Mouse (Mus musculus): ENCODE results near the gene 1600002K03Rik. TPM values are rescaled to one million over a fixed set of nuclear protein-coding genes. Genes with fewer than 3 reads are reported as not detected.

Gene 1600002K03Rik
- polyA plus RNA-seq, 1 experiment from 2014 or later = 16.3 TPM

- H3K9ac ChIP-seq = no peak overlapping the region
- no peak overlapping the region for H3K4me3 ChIP-seq
- no peak overlapping the region for H3K27ac ChIP-seq (replicated peaks)
- WGBS = 87% methylated on average over 10 of the region's 10 CpGs
- H3K9me3 ChIP-seq = no peaks in the 10 kb centered on the region
- peaks cover 37% of the 10 kb centered on the region for H3K4me1 ChIP-seq (replicated peaks)
- ATAC-seq (ENCODE audit: low read depth) = no peak
- H3K4me2 ChIP-seq = no peak overlapping the region
- H3K36me3 ChIP-seq = peaks cover 35% of the 10 kb centered on the region
- H3K27me3 ChIP-seq = no peaks in the 10 kb centered on the region; the same call in none of the 2 replicates
Measured at GRCm38 (mm10) chr10:80187739-80188138, 15.0 kb downstream of the 1600002K03Rik start.

GRCm38 (mm10) chr10:80188453-80189024, 15.8 kb downstream of the 1600002K03Rik start:
- no peak for ATAC-seq (ENCODE audit: low read depth)
- WGBS = 73% methylated on average over 15 of the region's 15 CpGs
- H3K4me2 ChIP-seq = no peak overlapping the region
- H3K9me3 ChIP-seq = no peaks in the 10 kb centered on the region
- H3K9ac ChIP-seq = 0 out of 2 replicates have a peak overlapping the region, but pooled peaks have one; percentile 23
- H3K27ac ChIP-seq (replicated peaks) = no peak overlapping the region
- no peak overlapping the region for H3K4me3 ChIP-seq
- H3K36me3 ChIP-seq = peaks cover 31% of the 10 kb centered on the region
- peaks cover 37% of the 10 kb centered on the region for H3K4me1 ChIP-seq (replicated peaks)
- H3K27me3 ChIP-seq = no peaks in the 10 kb centered on the region; the same call in none of the 2 replicates

GRCm38 (mm10) chr10:80189999-80190398, 17.3 kb downstream of the 1600002K03Rik start:
- Histone ChIP-seq H3K27me3 (no peaks in the 10 kb centered on the region; the same call in none of the 2 replicates), H3K4me2 (peak overlapping the region; percentile 65), H3K9ac (peak overlapping the region; percentile 78), H3K36me3 (peaks cover 27% of the 10 kb centered on the region), H3K27ac (replicated peaks) (peak overlapping the region; percentile 82), H3K4me1 (replicated peaks) (peaks cover 40% of the 10 kb centered on the region), H3K4me3 (peak overlapping the region; percentile 41), H3K9me3 (no peaks in the 10 kb centered on the region)
- ATAC-seq (ENCODE audit: low read depth) = peak; percentile 10; the same call in 1 of the 2 replicates
- 1% methylated on average over 21 of the region's 21 CpGs for WGBS

- under 1% methylated on average over 47 of the region's 48 CpGs for WGBS
- no peaks in the 10 kb centered on the region for H3K9me3 ChIP-seq
- peak; percentile 41 for ATAC-seq (ENCODE audit: low read depth)
Measured at GRCm38 (mm10) chr10:80190491-80191051, 17.8 kb downstream of the 1600002K03Rik start.

GRCm38 (mm10) chr10:80193976-80194375, 21.2 kb downstream of the 1600002K03Rik start:
- no peak for ATAC-seq (ENCODE audit: low read depth)
- Histone ChIP-seq H3K9me3 (no peaks in the 10 kb centered on the region), H3K4me3 (no peak overlapping the region), H3K27me3 (no peaks in the 10 kb centered on the region; the same call in 1 of the 2 replicates), H3K27ac (replicated peaks) (no peak overlapping the region), H3K36me3 (peaks cover 3% of the 10 kb centered on the region), H3K4me1 (replicated peaks) (peaks cover 25% of the 10 kb centered on the region), H3K9ac (0 out of 2 replicates have a peak overlapping the region, but pooled peaks have one; percentile 26), H3K4me2 (no peak overlapping the region)
- 71% methylated on average over 6 of the region's 6 CpGs for WGBS

More at GRCm38 (mm10) chr10:80190491-80191051, 17.8 kb downstream of the 1600002K03Rik start:
- Histone ChIP-seq H3K9ac (peak overlapping the region; percentile 78), H3K4me2 (peak overlapping the region; percentile 65), H3K36me3 (peaks cover 27% of the 10 kb centered on the region), H3K4me3 (peak overlapping the region; percentile 41), H3K27me3 (no peaks in the 10 kb centered on the region; the same call in none of the 2 replicates), H3K27ac (replicated peaks) (peak overlapping the region; percentile 82), H3K4me1 (replicated peaks) (peaks cover 34% of the 10 kb centered on the region)

GRCm38 (mm10) chr10:80194441-80194840, 21.7 kb downstream of the 1600002K03Rik start:
- no peak overlapping the region for H3K27ac ChIP-seq (replicated peaks)
- no peaks in the 10 kb centered on the region; the same call in 1 of the 2 replicates for H3K27me3 ChIP-seq
- no peaks in the 10 kb centered on the region for H3K9me3 ChIP-seq
- no peaks in the 10 kb centered on the region for H3K36me3 ChIP-seq
- no peak for ATAC-seq (ENCODE audit: low read depth)
- H3K4me1 ChIP-seq (replicated peaks) = peaks cover 21% of the 10 kb centered on the region
- WGBS = 52% methylated on average over 8 of the region's 8 CpGs
- no peak overlapping the region for H3K4me2 ChIP-seq
- no peak overlapping the region for H3K4me3 ChIP-seq
- 0 out of 2 replicates have a peak overlapping the region, but pooled peaks have one; percentile 26 for H3K9ac ChIP-seq

- no peak overlapping the region for H3K27ac ChIP-seq (replicated peaks)
- H3K9me3 ChIP-seq = no peaks in the 10 kb centered on the region
- no peak overlapping the region for H3K4me2 ChIP-seq
- H3K9ac ChIP-seq = no peak overlapping the region
- ATAC-seq (ENCODE audit: low read depth) = no peak
- peaks cover 9% of the 10 kb centered on the region for H3K4me1 ChIP-seq (replicated peaks)
- 89% methylated on average over 1 of the region's 1 CpGs for WGBS
- no peaks in the 10 kb centered on the region; the same call in 1 of the 2 replicates for H3K27me3 ChIP-seq
- no peak overlapping the region for H3K4me3 ChIP-seq
- H3K36me3 ChIP-seq = no peaks in the 10 kb centered on the region
Measured at GRCm38 (mm10) chr10:80196167-80196566, 23.4 kb downstream of the 1600002K03Rik start.

- ATAC-seq (ENCODE audit: low read depth) = no peak
- Histone ChIP-seq H3K9me3 (no peaks in the 10 kb centered on the region), H3K27me3 (no peaks in the 10 kb centered on the region; the same call in 1 of the 2 replicates), H3K4me1 (replicated peaks) (peaks cover 9% of the 10 kb centered on the region), H3K36me3 (no peaks in the 10 kb centered on the region), H3K4me2 (no peak overlapping the region), H3K9ac (no peak overlapping the region), H3K27ac (replicated peaks) (no peak overlapping the region), H3K4me3 (no peak overlapping the region)
- 68% methylated on average over 33 of the region's 33 CpGs for WGBS
Measured at GRCm38 (mm10) chr10:80196778-80197581, 24.2 kb downstream of the 1600002K03Rik start.

GRCm38 (mm10) chr10:80199440-80200008, 26.8 kb downstream of the 1600002K03Rik start:
- no peak overlapping the region for H3K9ac ChIP-seq
- no peaks in the 10 kb centered on the region for H3K36me3 ChIP-seq
- WGBS = 50% methylated on average over 3 of the region's 3 CpGs
- ATAC-seq (ENCODE audit: low read depth) = peak; percentile 75
- H3K27ac ChIP-seq (replicated peaks) = no peak overlapping the region
- H3K27me3 ChIP-seq = no peaks in the 10 kb centered on the region
- no peaks in the 10 kb centered on the region for H3K9me3 ChIP-seq
- peaks cover 14% of the 10 kb centered on the region for H3K4me1 ChIP-seq (replicated peaks)
- H3K4me2 ChIP-seq = no peak overlapping the region
- H3K4me3 ChIP-seq = no peak overlapping the region

GRCm38 (mm10) chr10:80200485-80200884, 27.7 kb downstream of the 1600002K03Rik start:
- peaks cover 12% of the 10 kb centered on the region for H3K4me1 ChIP-seq (replicated peaks)
- no peak for ATAC-seq (ENCODE audit: low read depth)
- H3K4me2 ChIP-seq = no peak overlapping the region
- no peak overlapping the region for H3K27ac ChIP-seq (replicated peaks)
- H3K27me3 ChIP-seq = no peaks in the 10 kb centered on the region
- no peaks in the 10 kb centered on the region for H3K9me3 ChIP-seq
- WGBS = 81% methylated on average over 6 of the region's 6 CpGs
- no peak overlapping the region for H3K9ac ChIP-seq
- H3K36me3 ChIP-seq = no peaks in the 10 kb centered on the region
- H3K4me3 ChIP-seq = no peak overlapping the region

- no peaks in the 10 kb centered on the region for H3K27me3 ChIP-seq
- no peak overlapping the region for H3K27ac ChIP-seq (replicated peaks)
- WGBS = 17% methylated on average over 7 of the region's 7 CpGs
- H3K4me1 ChIP-seq (replicated peaks) = peaks cover 29% of the 10 kb centered on the region
- no peak overlapping the region for H3K4me2 ChIP-seq
- no peak overlapping the region for H3K9ac ChIP-seq
- ATAC-seq (ENCODE audit: low read depth) = no peak
- no peak overlapping the region for H3K4me3 ChIP-seq
- H3K36me3 ChIP-seq = no peaks in the 10 kb centered on the region
- H3K9me3 ChIP-seq = no peaks in the 10 kb centered on the region
Measured at GRCm38 (mm10) chr10:80204055-80204454, 31.3 kb downstream of the 1600002K03Rik start.

Data from neural tube, embryonic 13.5 days (tissue).